Mouse (Mus musculus) urinary bladder, postnatal 25 days (tissue): ENCODE results near the gene Cc2d1a.

Experiments used
- DNase-seq: peaks from one replicate; pipeline ENCODE4 v3.0.0; 2022; ENCODE audit warnings: low spot score

The Cc2d1a gene

GRCm38 (mm10) chr8:84147769-84148530 lies at the start of gene Cc2d1a, which contains the start of gene 4930432K21Rik:
Gene Cc2d1a, minus strand, starts transcription at chr8:84147936.
Gene 4930432K21Rik, plus strand, starts transcription at chr8:84148025.
- peak; percentile 87 for DNase-seq

GRCm38 (mm10) chr8:84197141-84197921 lies 49.6 kb upstream of the Cc2d1a start:
- DNase-seq = peak; percentile 73

GRCm38 (mm10) chr8:84194224-84194743 lies 46.5 kb upstream of the Cc2d1a start:
- no peak for DNase-seq

- DNase-seq = no peak
Measured at GRCm38 (mm10) chr8:84193566-84193965, 45.8 kb upstream of the Cc2d1a start.

GRCm38 (mm10) chr8:84193161-84193560 lies 45.4 kb upstream of the Cc2d1a start:
- DNase-seq = no peak

- DNase-seq = peak; percentile 88
Measured at GRCm38 (mm10) chr8:84192555-84192954, 44.8 kb upstream of the Cc2d1a start.

GRCm38 (mm10) chr8:84192023-84192422 lies 44.3 kb upstream of the Cc2d1a start:
- DNase-seq = peak; percentile 80

- DNase-seq = no peak
Measured at GRCm38 (mm10) chr8:84190191-84190867, 42.6 kb upstream of the Cc2d1a start.

GRCm38 (mm10) chr8:84189603-84190002 lies 41.9 kb upstream of the Cc2d1a start:
- DNase-seq = no peak

- DNase-seq = no peak
Measured at GRCm38 (mm10) chr8:84188671-84189070, 40.9 kb upstream of the Cc2d1a start.

- peak; percentile 46 for DNase-seq
Measured at GRCm38 (mm10) chr8:84187065-84187755, 39.5 kb upstream of the Cc2d1a start.

GRCm38 (mm10) chr8:84186547-84186946 lies 38.8 kb upstream of the Cc2d1a start:
- peak; percentile 74 for DNase-seq

GRCm38 (mm10) chr8:84185117-84185516 lies 37.4 kb upstream of the Cc2d1a start, which contains the start of gene Nanos3:
Gene Nanos3, minus strand, starts transcription at chr8:84185217.
- DNase-seq = no peak

- peak; percentile 22 for DNase-seq
Measured at GRCm38 (mm10) chr8:84184085-84185043, 36.6 kb upstream of the Cc2d1a start.

- DNase-seq = peak; percentile 14
Measured at GRCm38 (mm10) chr8:84183261-84184084, 35.7 kb upstream of the Cc2d1a start.

- no peak for DNase-seq
Measured at GRCm38 (mm10) chr8:84182833-84183232, 35.1 kb upstream of the Cc2d1a start.

- peak; percentile 12 for DNase-seq
Measured at GRCm38 (mm10) chr8:84180530-84181190, 32.9 kb upstream of the Cc2d1a start.

GRCm38 (mm10) chr8:84179946-84180345 lies 32.2 kb upstream of the Cc2d1a start:
- no peak for DNase-seq

- DNase-seq = no peak
Measured at GRCm38 (mm10) chr8:84178592-84178991, 30.9 kb upstream of the Cc2d1a start.
